In genomic region chr16:38712105-38712504, GRCm38 (mm10) we compare ENCODE assay signal across 8 mouse cellular contexts. TPM values are rescaled to one million over a fixed set of nuclear protein-coding genes. Genes with fewer than 3 reads are reported as not detected.
A peak's percentile ranks its signal among the peaks of the same experiment; 100 is the strongest.
DNase-seq lines count a peak whose midpoint lies in the region; ATAC-seq and TF ChIP-seq lines count a peak whose summit lies in the region.

No protein-coding gene starts in this region.

- H3K9me3 ChIP-seq in kidney, embryonic 15.5 days (replicated peaks) = no peaks in the 10 kb centered on the region
- no peaks in the 10 kb centered on the region for H3K9me3 ChIP-seq in hindbrain, embryonic 12.5 days (replicated peaks)

- peak overlapping the region; percentile 75 for H3K4me3 ChIP-seq in kidney, embryonic 15.5 days (replicated peaks)
- H3K4me3 ChIP-seq in bone marrow, adult 2 months (replicated peaks; ENCODE audit: control insufficient read depth, low read depth, low read length) = peak overlapping the region; percentile 84
- peak overlapping the region; percentile 68 for H3K4me3 ChIP-seq in hindbrain, embryonic 12.5 days

- peak overlapping the region; percentile 95 for H3K27ac ChIP-seq in kidney, embryonic 15.5 days
- no peak overlapping the region; the same call in 1 of the 2 replicates for H3K27ac ChIP-seq in bone marrow, adult 2 months (ENCODE audit: control insufficient read depth, insufficient read depth, low read depth, low read length, poor library complexity)
- H3K27ac ChIP-seq in hindbrain, embryonic 12.5 days = no peak overlapping the region

- 5% methylated on average over 12 of the region's 12 CpGs for WGBS in kidney, embryonic 15.5 days
- 3% methylated on average over 12 of the region's 12 CpGs for WGBS in bone marrow, adult 2 months
- WGBS in hindbrain, embryonic 12.5 days = 5% methylated on average over 12 of the region's 12 CpGs

- ATAC-seq in kidney, embryonic 15.5 days (replicated peaks; ENCODE audit: low FRiP score) = no peak
- peak; percentile 18 for ATAC-seq in hindbrain, embryonic 12.5 days (ENCODE audit: low FRiP score)
- peak; percentile 15; the same call in 1 of the 2 replicates for ATAC-seq in megakaryocyte progenitor cell, adult 5-6 weeks (replicated peaks; ENCODE audit: poor library complexity)

- H3K4me2 ChIP-seq in kidney, embryonic 15.5 days = peak overlapping the region; percentile 87
- peak overlapping the region; percentile 84 for H3K4me2 ChIP-seq in hindbrain, embryonic 12.5 days (replicated peaks)

- no peaks in the 10 kb centered on the region for H3K36me3 ChIP-seq in kidney, embryonic 15.5 days
- no peaks in the 10 kb centered on the region for H3K36me3 ChIP-seq in hindbrain, embryonic 12.5 days

- TF ChIP-seq CTCF in bone marrow, adult 2 months (IDR thresholded peaks at IDR 0.05; ENCODE audit: control insufficient read depth, insufficient read depth, low read length) = no peak

- TF ChIP-seq POLR2A in bone marrow, adult 2 months (IDR thresholded peaks at IDR 0.05; ENCODE audit: borderline replicate concordance, control insufficient read depth, low read depth, low read length) = no peak

- H3K9ac ChIP-seq in kidney, embryonic 15.5 days = peak overlapping the region; percentile 72
- H3K9ac ChIP-seq in hindbrain, embryonic 12.5 days = peak overlapping the region; percentile 77

- H3K4me1 ChIP-seq in kidney, embryonic 15.5 days = peaks cover 21% of the 10 kb centered on the region
- H3K4me1 ChIP-seq in bone marrow, adult 2 months (ENCODE audit: control insufficient read depth, insufficient read depth, low read length) = peaks cover 3% of the 10 kb centered on the region; the same call in 1 of the 2 replicates
- H3K4me1 ChIP-seq in hindbrain, embryonic 12.5 days = peaks cover 12% of the 10 kb centered on the region

- DNase-seq in kidney, postnatal 25 days = no peak
- DNase-seq in thymus, postnatal 25 days = peak; percentile 27
- DNase-seq in ovary, postnatal 36 days (ENCODE audit: low spot score) = no peak
- no peak for DNase-seq in layer of hippocampus, postnatal 36 days

- no peaks in the 10 kb centered on the region for H3K27me3 ChIP-seq in kidney, embryonic 15.5 days
- H3K27me3 ChIP-seq in hindbrain, embryonic 12.5 days = peaks cover 4% of the 10 kb centered on the region; the same call in 1 of the 2 replicates

RNA-seq across cellular contexts. Expression of gene Arhgap31, which starts 1.0 kb away (rescaled TPM):
- 10.4 and 12.6 TPM in 2 replicates for polyA plus RNA-seq in kidney, embryonic 15.5 days (2015; fragmentation: Nextera tagmentation; extraction: Ambion mirVana)
- 3.6 and 6.1 TPM in 2 replicates for polyA plus RNA-seq in bone marrow, adult 2 months (2011; ENCODE audit: insufficient read depth, insufficient read length, low replicate concordance, missing spikeins)
- polyA plus RNA-seq in hindbrain, embryonic 12.5 days (2016; fragmentation: Nextera tagmentation; extraction: Ambion mirVana) = 13.9 and 15.4 TPM in 2 replicates
- total RNA-seq in megakaryocyte progenitor cell, adult 5-6 weeks (2015) = 12.8 and 15.6 TPM in 2 replicates
- total RNA-seq in megakaryocyte progenitor cell, adult 5-6 weeks (2017) = 6.5 and 7.2 TPM in 2 replicates
- total RNA-seq in layer of hippocampus, postnatal 36 days (2021) = 10 to 100 TPM; 16.7 to 20.1 TPM

RNA-seq across cellular contexts. Expression of gene B4galt4, which starts 30.0 kb away (rescaled TPM):
- 29.0 and 30.6 TPM in 2 replicates for polyA plus RNA-seq in kidney, embryonic 15.5 days (2015; fragmentation: Nextera tagmentation; extraction: Ambion mirVana)
- 4.2 and 12.8 TPM in 2 replicates for polyA plus RNA-seq in bone marrow, adult 2 months (2011; ENCODE audit: insufficient read depth, insufficient read length, low replicate concordance, missing spikeins)
- 29.9 and 33.4 TPM in 2 replicates for polyA plus RNA-seq in hindbrain, embryonic 12.5 days (2016; fragmentation: Nextera tagmentation; extraction: Ambion mirVana)
- total RNA-seq in megakaryocyte progenitor cell, adult 5-6 weeks (2015) = 40.2 and 42.0 TPM in 2 replicates
- 56.4 and 61.7 TPM in 2 replicates for total RNA-seq in megakaryocyte progenitor cell, adult 5-6 weeks (2017)
- total RNA-seq in layer of hippocampus, postnatal 36 days (2021) = 10 to 100 TPM; 29.8 to 38.8 TPM
